Mouse (Mus musculus) c-Kit-positive CD71-negative TER-119-negative erythroid progenitor cells, embryonic 14.5 days (primary cell): ENCODE measurements around the gene Btbd9.

Experiments used
- DNase-seq: peaks from one replicate; pipeline ENCODE4 v3.0.0-alpha.2; 2013; ENCODE audit warnings: low read depth

Gene Btbd9

GRCm38 (mm10) chr17:30241061-30241460, 335.2 kb downstream of the Btbd9 start:
- no peak for DNase-seq

- no peak for DNase-seq
These were observed 335.6 kb downstream of the Btbd9 start for GRCm38 (mm10) chr17:30240659-30241058.

DNA sequence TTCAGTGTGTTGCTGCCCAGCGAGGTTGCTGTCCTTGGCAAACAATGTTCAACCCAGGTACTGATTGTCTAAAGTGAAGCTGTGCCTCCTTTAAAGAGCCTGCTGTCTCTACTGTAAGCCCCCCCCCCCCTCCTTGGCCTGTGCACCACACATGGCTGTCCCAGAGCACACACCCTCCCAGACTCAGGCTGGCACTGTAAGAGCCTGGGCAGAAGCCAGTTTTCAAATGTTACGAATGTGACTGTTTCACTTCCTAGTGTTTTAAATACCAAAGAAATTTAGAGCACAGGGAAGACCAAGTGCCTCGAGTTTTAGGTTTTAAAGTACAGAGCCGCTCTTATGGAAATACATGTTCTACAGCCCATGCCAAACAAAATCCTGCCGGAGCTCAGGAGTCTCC, 336.8 kb downstream of the Btbd9 start:
- DNase-seq = no peak

- DNase-seq = no peak
These were observed 338.7 kb downstream of the Btbd9 start for GRCm38 (mm10) chr17:30237600-30237999.

DNA sequence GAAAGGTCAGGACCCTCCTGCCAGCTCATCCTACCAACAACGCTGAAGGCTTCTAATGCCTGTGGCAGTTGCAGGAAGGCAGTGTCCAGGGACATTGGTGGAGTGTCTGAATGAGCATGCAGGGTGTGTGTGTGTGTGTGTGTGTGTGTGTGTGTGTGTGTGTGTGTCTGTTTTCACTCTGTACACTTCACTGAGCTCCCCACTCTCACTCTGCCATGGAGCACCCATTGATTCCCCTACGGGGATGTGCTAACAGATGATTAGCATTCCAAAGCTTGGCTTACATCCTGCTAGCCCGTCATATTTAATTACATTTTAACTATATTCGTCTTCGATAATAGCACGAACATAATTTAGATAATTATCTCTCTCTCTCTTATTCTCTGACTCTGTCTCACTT, 339.7 kb downstream of the Btbd9 start:
- no peak for DNase-seq

DNA sequence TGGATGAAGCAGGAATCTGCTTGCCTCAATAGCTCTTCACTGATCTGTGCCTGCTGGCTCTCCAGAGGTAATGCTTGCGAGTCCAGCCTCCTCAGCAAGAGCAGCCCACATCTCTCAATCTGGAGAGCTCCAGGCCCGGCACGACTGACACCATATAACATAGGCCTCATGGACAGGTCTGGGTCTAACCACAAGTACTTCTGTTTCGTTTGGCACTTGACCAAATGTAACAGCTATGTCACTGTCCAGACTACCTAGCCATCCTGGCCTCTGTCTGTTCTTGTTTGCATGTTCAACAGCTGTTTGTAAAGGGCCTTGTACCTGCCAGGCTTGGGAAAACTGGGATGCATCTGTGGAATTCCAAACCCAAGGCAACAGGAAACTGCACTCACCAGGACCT, 340.9 kb downstream of the Btbd9 start:
- DNase-seq = no peak

DNA sequence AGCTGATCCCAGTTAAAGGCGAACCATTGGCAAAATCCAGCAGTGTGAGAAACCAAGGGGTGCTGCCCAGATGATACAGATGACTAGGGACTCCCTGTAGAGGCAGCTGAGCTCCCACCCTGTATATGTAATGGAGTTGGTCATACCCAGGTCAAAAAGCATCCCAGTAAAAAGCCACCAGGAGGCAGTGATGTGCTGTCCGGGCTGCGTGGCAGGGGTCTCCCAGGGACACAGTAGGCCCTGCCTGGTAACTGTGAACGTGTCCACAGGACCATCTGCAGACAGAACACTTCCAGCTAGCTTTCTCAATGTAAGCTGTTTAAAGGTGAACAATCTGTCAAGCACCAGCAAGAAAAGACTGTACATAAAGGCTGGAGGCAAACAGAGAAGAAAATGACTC, 343.6 kb downstream of the Btbd9 start:
- DNase-seq = no peak

- DNase-seq = no peak
These were observed 344.8 kb downstream of the Btbd9 start for GRCm38 (mm10) chr17:30231483-30231882.

GRCm38 (mm10) chr17:30230428-30230827, 345.9 kb downstream of the Btbd9 start:
- DNase-seq = no peak

DNA sequence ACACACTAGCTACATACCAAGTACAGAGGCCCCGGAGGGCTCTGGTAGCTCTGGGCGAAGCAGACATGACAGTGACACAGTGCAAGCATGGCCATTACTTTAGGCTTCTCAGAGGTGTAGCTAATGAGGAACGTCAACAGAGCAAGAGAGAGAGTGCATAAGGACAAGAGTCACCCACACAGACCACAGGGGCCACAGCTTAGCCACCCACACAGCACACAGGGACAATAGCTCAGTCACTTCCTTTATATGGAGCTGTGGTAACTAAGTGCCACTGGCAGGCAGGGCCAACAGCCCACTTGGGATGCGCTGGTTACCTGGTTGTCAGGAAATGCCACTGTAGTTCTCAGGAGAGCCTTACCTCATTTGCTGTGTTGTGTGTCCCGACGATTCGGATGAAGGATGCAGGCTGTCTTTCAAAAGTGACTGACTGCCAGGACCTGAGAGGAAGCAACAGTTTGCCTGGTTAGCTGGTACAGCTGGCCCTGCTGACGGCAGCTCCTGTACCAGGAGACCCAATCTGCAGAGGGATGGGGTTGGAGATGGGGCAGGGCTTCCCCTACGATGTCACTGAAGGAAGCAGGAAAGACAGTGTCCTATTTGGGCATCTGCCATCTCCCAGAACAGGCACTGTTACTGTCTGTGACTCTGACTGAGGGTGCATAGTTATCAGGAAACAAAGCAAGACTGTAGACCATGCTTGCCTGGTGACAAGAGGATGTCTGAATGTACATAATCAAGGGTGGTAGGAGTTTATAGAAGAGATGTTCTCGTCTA, 347.7 kb downstream of the Btbd9 start:
- peak; percentile 13 for DNase-seq

DNA sequence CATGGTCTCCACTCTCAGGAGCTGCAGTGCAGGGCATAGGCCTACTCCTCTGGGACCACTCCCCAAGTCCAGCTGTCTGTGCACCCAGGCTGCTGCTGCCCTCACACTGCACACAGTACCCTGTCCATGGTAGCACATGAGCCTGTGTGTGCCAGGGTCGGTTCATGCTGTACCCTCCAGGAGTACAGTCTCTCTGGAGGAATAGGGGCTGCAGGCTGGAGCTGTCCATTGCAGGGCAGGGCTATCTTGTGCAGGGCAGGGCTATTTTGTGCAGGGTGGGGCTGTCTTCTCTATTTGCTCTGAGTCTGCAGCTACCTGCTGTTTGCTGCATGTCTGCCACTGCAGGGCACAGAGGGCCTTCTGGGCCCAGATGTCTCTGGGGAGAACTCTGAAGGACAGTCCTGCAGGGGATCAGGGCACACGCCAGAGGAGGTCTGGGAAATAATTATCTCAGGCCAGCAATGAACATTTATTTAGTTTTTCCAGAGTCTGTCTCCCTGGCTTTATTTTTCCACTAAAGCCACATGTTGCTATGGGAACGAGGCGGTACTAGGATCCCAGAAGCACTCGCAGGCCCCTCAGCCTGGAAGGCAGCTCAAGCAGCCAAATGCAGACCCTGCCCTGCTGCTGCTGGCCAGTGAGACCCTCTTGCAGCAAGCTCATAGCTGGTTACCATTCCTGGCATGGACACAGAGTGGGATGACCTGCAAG, 351.1 kb downstream of the Btbd9 start:
- DNase-seq = no peak

GRCm38 (mm10) chr17:30222837-30223236, 353.5 kb downstream of the Btbd9 start:
- no peak for DNase-seq

- DNase-seq = no peak
These were observed 353.9 kb downstream of the Btbd9 start for GRCm38 (mm10) chr17:30222361-30222760.

GRCm38 (mm10) chr17:30221677-30222076, 354.6 kb downstream of the Btbd9 start:
- no peak for DNase-seq

- DNase-seq = no peak
These were observed 360.5 kb downstream of the Btbd9 start for GRCm38 (mm10) chr17:30215741-30216140.

- no peak for DNase-seq
These were observed 361.9 kb downstream of the Btbd9 start for GRCm38 (mm10) chr17:30214393-30214792.

- no peak for DNase-seq
These were observed 362.9 kb downstream of the Btbd9 start for GRCm38 (mm10) chr17:30213371-30213770.

GRCm38 (mm10) chr17:30212647-30213046, 363.6 kb downstream of the Btbd9 start:
- DNase-seq = no peak

GRCm38 (mm10) chr17:30210936-30211335, 365.4 kb downstream of the Btbd9 start:
- no peak for DNase-seq

GRCm38 (mm10) chr17:30210262-30210661, 366.0 kb downstream of the Btbd9 start:
- no peak for DNase-seq

GRCm38 (mm10) chr17:30205062-30205825, 371.0 kb downstream of the Btbd9 start:
- no peak for DNase-seq

DNA sequence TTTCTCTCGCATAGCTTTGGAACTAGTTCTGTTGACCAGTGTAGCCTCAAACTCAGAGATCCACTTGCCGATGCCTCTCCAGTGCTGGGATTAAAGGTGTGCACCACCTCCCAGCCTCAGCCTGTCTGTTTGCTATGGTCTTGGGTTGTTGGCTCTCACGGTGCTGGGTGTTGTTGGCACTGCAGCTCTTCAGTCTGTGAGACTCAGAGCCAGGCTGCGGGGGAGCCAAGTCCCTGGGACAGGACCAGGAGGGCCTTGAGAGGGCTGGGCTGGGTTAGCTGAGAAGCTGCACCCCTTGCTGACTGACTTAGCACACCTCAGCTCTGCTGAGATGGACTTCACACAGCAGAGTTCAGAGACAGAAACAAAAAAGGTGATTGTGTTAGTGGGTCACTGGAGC, 376.0 kb downstream of the Btbd9 start:
- DNase-seq = no peak
